Mouse (Mus musculus) kidney, embryonic 14.5 days (tissue): ENCODE results near the gene Hoxd4. TPM values are rescaled to one million over a fixed set of nuclear protein-coding genes. Genes with fewer than 3 reads are reported as not detected.

Experiments used
- ATAC-seq: fragments of 200-750 bp; cut with Nextera tagmentation; 2 replicates; pipeline ENCODE4 v1.8.0; 2017; ENCODE audit warnings: moderate number of reproducible peaks, mild to moderate bottlenecking, moderate TSS enrichment, moderate library complexity; ENCODE audit not compliant: low FRiP score, low TSS enrichment
- H3K27ac ChIP-seq: fragments of 300-500 bp; sonication (generic); 2 replicates; pipeline ENCODE4 v1.5.1; 2014; ENCODE audit warnings: low read depth, mild to moderate bottlenecking, low read length, moderate library complexity, mixed read lengths
- H3K27me3 ChIP-seq: fragments of 300-500 bp; sonication (generic); 2 replicates; pipeline ENCODE4 v1.6.1; 2014; ENCODE audit warnings: mild to moderate bottlenecking, low read length; ENCODE audit not compliant: control insufficient read depth, insufficient read depth
- H3K36me3 ChIP-seq: fragments of 300-500 bp; sonication (generic); 2 replicates; pipeline ENCODE4 v1.6.1; 2014; ENCODE audit warnings: low read length, mixed read lengths; ENCODE audit not compliant: control insufficient read depth, insufficient read depth
- H3K4me1 ChIP-seq: fragments of 300-500 bp; sonication (generic); 2 replicates; pipeline ENCODE4 v1.6.1; 2014; ENCODE audit warnings: low read length, mixed read lengths; ENCODE audit not compliant: control insufficient read depth, insufficient read depth
- H3K4me2 ChIP-seq: fragments of 300-500 bp; sonication (generic); replicated peaks from 2 replicates; pipeline ENCODE4 v1.6.1; 2014; ENCODE audit warnings: low read depth, mild to moderate bottlenecking, low read length
- H3K4me3 ChIP-seq: fragments of 300-500 bp; sonication (generic); 2 replicates; pipeline ENCODE4 v1.5.1; 2014; ENCODE audit warnings: mild to moderate bottlenecking, low read length
- H3K9ac ChIP-seq: fragments of 300-500 bp; sonication (generic); 2 replicates; pipeline ENCODE4 v1.6.1; 2014; ENCODE audit warnings: low read depth, mild to moderate bottlenecking, low read length, moderate library complexity
- H3K9me3 ChIP-seq: fragments of 300-500 bp; sonication (generic); 2 replicates; pipeline ENCODE4 v1.6.1; 2016; ENCODE audit warnings: low read length; ENCODE audit not compliant: control insufficient read depth
- WGBS: fragments of 180-500 bp; shearing (Covaris S2); extraction: QIAGEN DNeasy Blood & Tissue Kit; methylation state at CpG from one replicate; pipeline ENCODE4 v1.1.7; 2014; 5-methylcytosine and 5-hydroxymethylcytosine counted together
- polyA plus RNA-seq: library from polyadenylated mRNA; unstranded; fragments of >200 nt; fragmentation: Nextera tagmentation; extraction: Ambion mirVana; gene quantifications from 2 replicates; pipeline ENCODE4 v1.2.1, GENCODE M21; 2014

Gene Hoxd4
- polyA plus RNA-seq, 1 experiment from 2014 or later: 6.3 TPM

- H3K9me3 ChIP-seq: no peaks in the 10 kb centered on the region
- H3K9ac ChIP-seq: peak overlapping the region; percentile 92
- peaks cover 1% of the 10 kb centered on the region; the same call in 1 of the 2 replicates for H3K36me3 ChIP-seq
- no peak for ATAC-seq
- H3K4me1 ChIP-seq: 0 out of 2 replicates have a peak, but pooled peaks cover 5% of the 10 kb centered on the region
- 4% methylated on average over 12 of the region's 12 CpGs for WGBS
- peak overlapping the region; percentile 85 for H3K4me2 ChIP-seq
- peak overlapping the region; percentile 94 for H3K27ac ChIP-seq
- peaks cover 7% of the 10 kb centered on the region; the same call in 1 of the 2 replicates for H3K27me3 ChIP-seq
- peak overlapping the region; percentile 85 for H3K4me3 ChIP-seq
Measured at GRCm38 (mm10) chr2:74688795-74689573, 22.7 kb upstream of the Hoxd4 start.

- 1% methylated on average over 24 of the region's 24 CpGs for WGBS
- Histone ChIP-seq H3K9me3 (no peaks in the 10 kb centered on the region), H3K4me3 (peak overlapping the region; percentile 85), H3K36me3 (no peaks in the 10 kb centered on the region; the same call in none of the 2 replicates), H3K4me1 (0 out of 2 replicates have a peak, but pooled peaks cover 5% of the 10 kb centered on the region), H3K27ac (peak overlapping the region; percentile 94), H3K27me3 (peaks cover 7% of the 10 kb centered on the region; the same call in 1 of the 2 replicates), H3K9ac (peak overlapping the region; percentile 92), H3K4me2 (peak overlapping the region; percentile 85)
- ATAC-seq: no peak
Measured at GRCm38 (mm10) chr2:74689574-74690337, 22.0 kb upstream of the Hoxd4 start.

GRCm38 (mm10) chr2:74690338-74690716, 21.4 kb upstream of the Hoxd4 start:
- ATAC-seq: no peak
- H3K27me3 ChIP-seq: peaks cover 7% of the 10 kb centered on the region; the same call in 1 of the 2 replicates
- H3K36me3 ChIP-seq: peaks cover 2% of the 10 kb centered on the region
- 0 out of 2 replicates have a peak, but pooled peaks cover 8% of the 10 kb centered on the region for H3K4me1 ChIP-seq
- peak overlapping the region; percentile 92 for H3K9ac ChIP-seq
- WGBS: 7% methylated on average over 8 of the region's 8 CpGs
- peak overlapping the region; percentile 85 for H3K4me2 ChIP-seq
- H3K27ac ChIP-seq: peak overlapping the region; percentile 96
- peak overlapping the region; percentile 85 for H3K4me3 ChIP-seq
- no peaks in the 10 kb centered on the region for H3K9me3 ChIP-seq

GRCm38 (mm10) chr2:74691022-74691951, 20.4 kb upstream of the Hoxd4 start, which contains the start of gene Hoxd10:
Gene Hoxd10 (plus strand): TSS chr2:74691924.
- peak within 1 kb of the TSS; percentile 92 for H3K9ac ChIP-seq
- peaks cover 7% of the 10 kb centered on the region; the same call in 1 of the 2 replicates for H3K27me3 ChIP-seq
- peak within 1 kb of the TSS; percentile 96 for H3K27ac ChIP-seq

GRCm38 (mm10) chr2:74691995-74692807, 19.5 kb upstream of the Hoxd4 start:
- Histone ChIP-seq H3K4me2 (peak overlapping the region; percentile 85), H3K9me3 (no peaks in the 10 kb centered on the region), H3K9ac (peak overlapping the region; percentile 90), H3K4me1 (peaks cover 24% of the 10 kb centered on the region; the same call in 1 of the 2 replicates), H3K4me3 (peak overlapping the region; percentile 85), H3K36me3 (peaks cover 8% of the 10 kb centered on the region), H3K27ac (peak overlapping the region; percentile 96), H3K27me3 (peaks cover 7% of the 10 kb centered on the region; the same call in 1 of the 2 replicates)
- 0 out of 2 replicates have a peak, but pooled peaks have one; percentile 7 for ATAC-seq
- 1% methylated on average over 35 of the region's 35 CpGs for WGBS

More at GRCm38 (mm10) chr2:74691022-74691951, 20.4 kb upstream of the Hoxd4 start, which contains the start of gene Hoxd10:
- peaks cover 16% of the 10 kb centered on the region; the same call in 1 of the 2 replicates for H3K4me1 ChIP-seq
- peak; percentile 90 for ATAC-seq
- peak within 1 kb of the TSS; percentile 85 for H3K4me2 ChIP-seq
- peaks cover 8% of the 10 kb centered on the region for H3K36me3 ChIP-seq
- under 1% methylated on average over 56 of the region's 56 CpGs for WGBS
- no peaks in the 10 kb centered on the region for H3K9me3 ChIP-seq
- H3K4me3 ChIP-seq: peak within 1 kb of the TSS; percentile 85

- peaks cover 8% of the 10 kb centered on the region; the same call in 1 of the 2 replicates for H3K36me3 ChIP-seq
- 4% methylated on average over 20 of the region's 20 CpGs for WGBS
- peak overlapping the region; percentile 96 for H3K27ac ChIP-seq
- H3K9ac ChIP-seq: peak overlapping the region; percentile 90
- no peak for ATAC-seq
- H3K9me3 ChIP-seq: no peaks in the 10 kb centered on the region
- peaks cover 24% of the 10 kb centered on the region; the same call in 1 of the 2 replicates for H3K4me1 ChIP-seq
- peak overlapping the region; percentile 85 for H3K4me2 ChIP-seq
- H3K27me3 ChIP-seq: peaks cover 7% of the 10 kb centered on the region; the same call in 1 of the 2 replicates
- H3K4me3 ChIP-seq: peak overlapping the region; percentile 85
Measured at GRCm38 (mm10) chr2:74692808-74693431, 18.8 kb upstream of the Hoxd4 start.

- H3K27me3 ChIP-seq: peaks cover 7% of the 10 kb centered on the region; the same call in 1 of the 2 replicates
- H3K36me3 ChIP-seq: peaks cover 8% of the 10 kb centered on the region; the same call in 1 of the 2 replicates
- H3K4me3 ChIP-seq: peak overlapping the region; percentile 85
- no peak for ATAC-seq
- WGBS: 20% methylated on average over 4 of the region's 4 CpGs
- H3K4me1 ChIP-seq: peaks cover 24% of the 10 kb centered on the region; the same call in 1 of the 2 replicates
- peak overlapping the region; percentile 85 for H3K4me2 ChIP-seq
- H3K9me3 ChIP-seq: no peaks in the 10 kb centered on the region
- peak overlapping the region; percentile 96; the same call in 1 of the 2 replicates for H3K27ac ChIP-seq
- H3K9ac ChIP-seq: peak overlapping the region; percentile 90
Measured at GRCm38 (mm10) chr2:74693432-74693827, 18.3 kb upstream of the Hoxd4 start.
